Mouse (Mus musculus) E14TG2a.4 (cell line): ENCODE data around the gene Kat6b.

ENCODE experiments used
- H3K27me3 ChIP-seq: 2 replicates; pipeline ENCODE4 v1.6.1; 2014; ENCODE audit warnings: low read length, control low read depth; ENCODE audit not compliant: insufficient read depth
- H3K36me3 ChIP-seq: 2 replicates; pipeline ENCODE4 v1.6.1; 2014; ENCODE audit warnings: low read length, control low read depth; ENCODE audit not compliant: insufficient read depth
- H3K4me1 ChIP-seq: replicated peaks from 2 replicates; pipeline ENCODE4 v1.6.1; 2014; ENCODE audit warnings: low read depth, low read length, control low read depth
- H3K4me3 ChIP-seq: replicated peaks from 2 replicates; pipeline ENCODE4 v1.5.1; 2014; ENCODE audit warnings: mild to moderate bottlenecking, low read length
- H3K9me3 ChIP-seq: 2 replicates; pipeline ENCODE4 v1.6.1; 2014; ENCODE audit warnings: low read length, control low read depth
- CTCF ChIP-seq: conservative IDR thresholded peaks from 2 replicates; pipeline ENCODE4 v1.5.1; 2014; ENCODE audit warnings: low read length
- NANOG ChIP-seq: IDR thresholded peaks from 2 replicates; pipeline ENCODE4 v1.6.1; 2014; ENCODE audit warnings: borderline replicate concordance, low read length, mixed read lengths
- POU5F1 ChIP-seq: IDR thresholded peaks from 2 replicates; pipeline ENCODE4 v1.6.1; 2014; ENCODE audit warnings: low read length, borderline replicate concordance

Gene Kat6b

DNA sequence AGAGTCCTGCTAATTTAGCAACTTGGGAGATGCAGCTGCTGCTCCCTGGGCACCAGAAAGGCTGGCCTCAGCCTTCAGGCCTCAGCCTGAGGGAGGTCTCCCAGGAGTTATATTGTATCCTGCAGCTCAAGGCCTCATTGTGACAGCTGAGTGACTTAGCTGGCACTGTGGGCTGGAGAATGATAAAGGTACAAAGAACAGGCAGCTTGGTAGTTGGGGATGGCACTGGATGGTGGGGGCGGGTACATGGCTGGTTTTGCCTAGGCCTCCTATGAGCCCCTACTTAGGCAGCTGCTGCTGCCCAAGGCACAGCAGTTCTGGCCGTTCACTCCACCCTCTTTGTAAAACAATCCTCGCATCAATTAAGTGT lies 7.9 kb downstream of the Kat6b start:
- TF ChIP-seq POU5F1 (no peak), CTCF (no peak), NANOG (no peak)
- H3K4me3 ChIP-seq = peak overlapping the region; percentile 66
- no peaks in the 10 kb centered on the region for H3K9me3 ChIP-seq
- peaks cover 77% of the 10 kb centered on the region for H3K4me1 ChIP-seq
- H3K27me3 ChIP-seq = no peaks in the 10 kb centered on the region
- peaks cover 84% of the 10 kb centered on the region for H3K36me3 ChIP-seq

DNA sequence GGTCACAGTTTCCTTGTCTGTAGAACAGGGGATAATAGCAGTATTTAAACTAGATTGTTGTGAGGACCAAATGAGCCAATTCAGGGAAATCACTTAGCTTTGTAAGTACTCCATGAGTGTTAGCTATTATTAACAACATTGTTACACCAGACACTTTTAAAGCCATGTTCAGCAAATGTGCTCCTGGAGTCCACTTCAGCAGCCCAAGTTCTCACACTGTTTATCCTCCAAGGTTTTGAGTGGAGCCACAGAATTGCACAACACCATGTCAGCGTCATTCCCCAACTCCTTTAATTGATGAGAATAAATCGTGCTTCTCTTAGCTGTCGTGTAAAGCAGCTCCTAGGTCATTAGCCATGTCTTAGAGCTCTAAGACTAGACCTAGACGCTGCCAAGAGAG lies 8.9 kb downstream of the Kat6b start:
- peaks cover 83% of the 10 kb centered on the region for H3K4me1 ChIP-seq
- no peaks in the 10 kb centered on the region for H3K9me3 ChIP-seq
- H3K36me3 ChIP-seq = peaks cover 84% of the 10 kb centered on the region
- H3K27me3 ChIP-seq = no peaks in the 10 kb centered on the region
- TF ChIP-seq NANOG (peak; percentile 68), CTCF (no peak), POU5F1 (no peak)
- peak overlapping the region; percentile 66 for H3K4me3 ChIP-seq

DNA sequence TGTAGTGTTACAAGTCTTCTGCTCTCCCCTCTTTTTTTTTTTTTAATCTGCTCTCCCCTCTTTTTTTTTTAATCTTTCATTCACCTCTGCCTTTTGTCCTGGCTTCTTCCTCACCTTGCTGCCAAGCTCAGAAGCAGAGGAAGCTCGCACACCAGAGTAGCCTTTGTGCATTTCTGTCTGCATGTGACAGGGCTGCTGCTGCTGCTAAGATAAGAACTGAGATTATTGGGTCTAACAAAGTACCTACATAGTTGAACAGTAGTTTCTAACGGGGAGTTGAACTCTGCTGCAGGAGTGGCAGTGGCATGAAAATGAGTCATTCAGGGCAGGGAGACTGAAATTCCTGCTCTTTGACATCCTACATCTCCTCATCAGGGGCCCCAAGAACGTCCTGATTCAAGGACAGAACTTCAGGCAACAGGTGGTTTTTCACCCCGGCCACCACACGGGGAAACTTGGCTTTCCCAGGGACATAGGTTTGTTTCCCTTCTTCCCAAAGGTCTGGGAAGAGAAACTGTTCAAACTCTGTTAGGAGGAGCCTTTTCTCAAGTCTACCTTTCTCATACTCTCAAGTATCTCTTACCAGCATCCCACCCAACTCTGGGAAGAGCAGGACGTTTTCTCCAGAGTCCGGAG lies 17.2 kb downstream of the Kat6b start:
- TF ChIP-seq CTCF (no peak), NANOG (no peak), POU5F1 (no peak)
- Histone ChIP-seq H3K27me3 (no peaks in the 10 kb centered on the region), H3K9me3 (no peaks in the 10 kb centered on the region), H3K4me3 (peak overlapping the region; percentile 90), H3K36me3 (peaks cover 73% of the 10 kb centered on the region), H3K4me1 (peaks cover 77% of the 10 kb centered on the region)

DNA sequence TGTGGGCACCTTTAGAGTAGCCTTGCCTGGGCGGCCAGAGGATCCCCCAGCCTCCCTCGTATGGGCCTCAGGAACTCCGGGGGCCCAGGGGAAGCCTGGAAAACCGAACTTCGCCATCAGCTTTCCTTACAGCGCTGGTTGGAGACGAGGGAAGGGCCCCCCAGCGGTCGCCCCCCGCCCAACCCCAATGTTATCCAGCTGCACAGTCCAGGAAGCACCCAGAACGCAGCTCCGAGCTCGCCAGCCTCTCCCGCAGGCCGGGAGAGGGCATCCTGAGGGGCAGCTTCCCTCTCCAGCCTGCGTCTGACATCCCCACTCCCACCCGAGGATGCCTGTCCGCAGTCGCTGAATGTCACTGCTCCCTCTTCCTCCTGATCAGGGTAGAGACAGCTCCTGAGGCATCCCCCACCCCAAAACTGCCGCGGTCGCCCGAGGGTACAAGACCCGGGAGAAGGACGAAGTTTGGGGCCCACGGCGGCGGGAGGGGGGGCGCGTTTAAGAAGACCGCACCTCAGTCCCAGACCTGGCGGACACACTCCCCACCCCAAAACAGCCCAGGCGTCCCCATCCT lies 17.9 kb downstream of the Kat6b start:
- TF ChIP-seq CTCF (no peak), POU5F1 (no peak), NANOG (no peak)
- Histone ChIP-seq H3K9me3 (no peaks in the 10 kb centered on the region), H3K36me3 (peaks cover 73% of the 10 kb centered on the region), H3K4me3 (peak overlapping the region; percentile 90), H3K27me3 (no peaks in the 10 kb centered on the region), H3K4me1 (peaks cover 77% of the 10 kb centered on the region)

DNA sequence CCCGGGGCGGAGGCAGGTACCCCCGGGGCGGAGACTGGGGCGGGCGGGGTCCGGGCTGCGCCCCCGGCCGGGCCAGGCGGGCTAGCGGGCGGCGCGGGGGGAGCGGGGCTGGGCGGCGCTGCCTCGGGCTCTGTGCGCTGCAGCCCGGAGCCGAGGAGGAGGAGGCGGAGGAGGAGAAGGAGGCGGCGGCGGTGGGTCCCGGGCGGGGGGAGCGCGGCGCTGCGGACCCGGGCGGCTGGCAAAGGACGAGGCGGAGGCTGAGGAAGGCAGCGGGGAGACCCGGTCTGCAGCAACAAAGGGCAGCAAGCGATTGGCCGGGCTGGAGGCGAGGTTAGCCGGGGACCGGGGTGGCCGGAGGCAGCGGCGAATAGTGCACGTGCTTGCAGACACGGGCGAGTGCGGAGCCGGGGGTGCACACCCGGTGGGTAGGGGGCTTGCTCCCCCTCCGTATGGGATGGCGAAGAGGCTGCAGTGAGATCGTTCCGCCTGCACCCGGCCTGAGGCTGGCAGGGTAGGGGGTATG lies 18.5 kb downstream of the Kat6b start:
- Histone ChIP-seq H3K36me3 (peaks cover 73% of the 10 kb centered on the region), H3K4me1 (peaks cover 77% of the 10 kb centered on the region), H3K4me3 (peak overlapping the region; percentile 90), H3K9me3 (no peaks in the 10 kb centered on the region), H3K27me3 (no peaks in the 10 kb centered on the region)
- TF ChIP-seq POU5F1 (no peak), NANOG (no peak), CTCF (no peak)

DNA sequence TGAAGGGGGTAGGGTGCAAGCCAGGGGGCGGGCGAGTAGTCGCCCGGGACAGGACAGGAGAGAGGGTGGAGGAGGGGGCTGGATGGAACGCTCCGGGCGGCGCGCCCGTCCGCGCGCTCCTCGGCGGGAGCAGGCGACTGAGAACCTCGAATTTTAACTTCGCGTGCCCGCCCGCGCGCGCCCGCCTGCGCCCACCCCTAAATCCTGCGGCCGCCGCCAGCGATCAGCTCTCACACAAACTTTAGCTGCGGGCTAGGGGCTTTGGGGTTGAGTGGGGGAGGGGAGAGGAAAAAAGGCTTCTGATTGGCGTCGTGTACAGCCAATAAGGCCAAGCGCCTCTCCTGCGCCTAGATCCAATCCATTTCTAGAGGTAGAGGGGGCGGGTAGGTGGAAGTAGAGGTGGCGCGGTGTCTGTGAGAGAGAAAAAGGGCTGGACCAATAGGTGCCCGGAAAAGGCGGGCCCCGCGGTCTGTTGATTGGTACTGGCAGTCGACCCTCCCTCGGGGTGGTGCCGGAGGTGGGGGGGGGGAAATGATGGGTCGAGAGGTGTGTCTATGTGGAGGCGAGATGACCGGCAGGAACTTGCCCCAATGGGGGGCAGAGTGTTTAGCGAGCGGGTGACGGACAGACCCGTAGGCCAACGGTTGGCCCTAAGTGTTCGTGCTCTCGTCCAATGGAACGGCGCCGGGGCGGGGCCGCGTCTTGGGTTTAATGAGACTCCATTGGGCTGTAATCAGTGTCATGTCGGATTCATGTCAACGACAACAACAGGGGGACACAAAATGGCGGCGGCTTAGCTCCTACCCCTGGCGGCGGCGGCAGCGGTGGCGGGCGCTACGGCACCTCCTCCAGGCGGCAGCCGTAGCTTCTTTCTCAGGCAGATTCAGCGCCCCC lies 19.2 kb downstream of the Kat6b start:
- no peaks in the 10 kb centered on the region for H3K9me3 ChIP-seq
- H3K4me1 ChIP-seq = peaks cover 76% of the 10 kb centered on the region
- H3K36me3 ChIP-seq = peaks cover 71% of the 10 kb centered on the region
- H3K4me3 ChIP-seq = peak overlapping the region; percentile 90
- TF ChIP-seq CTCF = no peak
- no peaks in the 10 kb centered on the region for H3K27me3 ChIP-seq

DNA sequence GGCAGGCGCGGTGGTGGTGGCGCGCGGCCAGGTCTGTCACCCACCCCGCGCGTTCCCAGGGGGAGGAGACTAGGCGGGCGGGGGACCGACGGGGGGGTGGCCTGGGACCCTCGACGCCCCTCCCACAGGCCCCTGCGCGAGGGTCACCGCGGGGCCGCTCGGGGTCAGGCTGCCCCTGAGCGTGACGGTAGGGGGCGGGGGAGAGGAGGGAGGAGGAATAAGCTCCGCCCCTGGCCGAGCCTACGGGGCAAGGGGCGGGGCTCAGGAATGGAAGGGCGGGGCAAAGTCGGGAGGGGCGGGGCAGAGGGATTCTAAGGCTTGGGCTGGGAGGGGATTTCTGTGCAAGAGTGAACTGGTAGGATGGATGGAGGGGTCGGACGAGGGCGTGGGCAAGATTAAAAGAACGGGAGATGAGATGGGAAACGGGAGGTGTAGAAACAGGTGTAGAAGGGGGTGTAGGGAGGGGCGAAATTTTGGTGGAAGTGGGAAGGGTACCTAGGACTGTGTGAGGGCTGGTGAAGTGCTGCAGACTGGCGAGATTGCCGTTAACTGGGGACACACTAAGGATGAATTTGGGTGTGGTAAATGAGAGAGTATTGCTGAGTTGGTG lies 19.9 kb downstream of the Kat6b start:
- TF ChIP-seq POU5F1 (no peak), NANOG (no peak), CTCF (no peak)
- peaks cover 71% of the 10 kb centered on the region for H3K36me3 ChIP-seq
- H3K4me1 ChIP-seq = peaks cover 76% of the 10 kb centered on the region
- H3K4me3 ChIP-seq = peak overlapping the region; percentile 90
- no peaks in the 10 kb centered on the region for H3K9me3 ChIP-seq
- H3K27me3 ChIP-seq = no peaks in the 10 kb centered on the region

DNA sequence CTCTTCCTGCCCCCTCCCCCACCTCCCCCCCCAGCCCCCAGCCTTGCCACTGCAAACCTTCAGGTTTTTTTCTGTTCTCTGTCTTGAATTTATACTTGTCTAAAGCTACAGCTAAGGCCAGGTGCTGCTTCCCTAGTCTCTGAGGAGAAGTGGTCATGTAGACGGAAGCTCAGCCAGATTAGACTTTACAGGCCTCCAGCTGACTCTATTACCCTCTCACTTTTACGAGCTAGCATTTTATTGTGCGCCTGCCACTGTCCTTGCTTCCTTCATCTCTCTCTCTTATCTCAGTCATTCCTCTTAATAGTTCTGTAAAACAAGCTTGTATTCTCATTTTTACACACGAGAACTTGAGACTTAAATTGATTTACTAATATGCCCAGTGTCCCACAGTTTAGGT lies 23.8 kb downstream of the Kat6b start:
- no peak for TF ChIP-seq POU5F1
- TF ChIP-seq CTCF = no peak
- no peak for TF ChIP-seq NANOG
- H3K9me3 ChIP-seq = no peaks in the 10 kb centered on the region
- no peaks in the 10 kb centered on the region for H3K27me3 ChIP-seq
- H3K4me1 ChIP-seq = peaks cover 86% of the 10 kb centered on the region
- no peak overlapping the region for H3K4me3 ChIP-seq
- peaks cover 82% of the 10 kb centered on the region for H3K36me3 ChIP-seq
